Mouse (Mus musculus) left cerebral cortex, adult 2 months (tissue): Measurements from ENCODE around the gene Nfkbiz. TPM values are rescaled to one million over a fixed set of nuclear protein-coding genes. Genes with fewer than 3 reads are reported as not detected.
"Not testable (repeated sequence)": the region's sequence is repeated elsewhere in the genome, so short reads cannot be mapped to it uniquely, and the experiment has no call there.

ENCODE experiments used
- DNase-seq, 2 experiments: peaks; one replicate each; pipeline ENCODE4 v3.0.0; 2021 to 2022; ENCODE audit warnings: low spot score in 2 of 2, mixed read lengths in 1 of 2; ENCODE audit errors: extremely low spot score in 1 of 2
- H3K27ac ChIP-seq: fragments of 200-600 bp; 2 replicates; pipeline ENCODE4 v1.8.1; 2022
- H3K4me3 ChIP-seq: fragments of 200-600 bp; 2 replicates; pipeline ENCODE4 v1.8.1; 2022
- CTCF ChIP-seq: fragments of 200-600 bp; IDR thresholded peaks from 2 replicates; pipeline ENCODE4 v1.8.1; 2022; ENCODE audit warnings: antibody characterized with exemption, mild to moderate bottlenecking, moderate library complexity
- intact Hi-C: fragments of 180-260 bp; cut with DNase I; formaldehyde crosslinking; loops from one replicate; pipeline ENCODE4 v1.15.1; 2025
- total RNA-seq, 2 experiments: library from RNA; stranded (reverse); gene quantifications; 2 replicates each; pipeline ENCODE4 v1.2.3; 2021

Nfkbiz gene
- total RNA-seq, 2 experiments from 2014 or later, result 4.8 to 5.3 TPM

GRCm38 (mm10) chr16:55852515-55852914 is 13.8 kb upstream of the Nfkbiz start:
- DNase-seq, result no peak
- no peak overlapping the region for H3K27ac ChIP-seq
- intact Hi-C loops, result loop anchor here (2.0 to 5.0 kb wide), 2 partner anchors 330 to 372 kb away; no protein-coding TSS in a partner anchor
- no peak for TF ChIP-seq CTCF
- H3K4me3 ChIP-seq, result no peak overlapping the region

GRCm38 (mm10) chr16:55850485-55850884 is 11.8 kb upstream of the Nfkbiz start:
- DNase-seq, result no peak
- TF ChIP-seq CTCF, result no peak
- intact Hi-C loops, result loop anchor here (5.0 kb wide), 1 partner anchor 328 kb away; no protein-coding TSS in a partner anchor
- H3K4me3 ChIP-seq, result no peak overlapping the region
- no peak overlapping the region for H3K27ac ChIP-seq

GRCm38 (mm10) chr16:55847679-55848078 is 9.0 kb upstream of the Nfkbiz start:
- intact Hi-C loops, result no loop called here
- H3K4me3 ChIP-seq, result no peak overlapping the region
- DNase-seq, result no peak
- TF ChIP-seq CTCF, result no peak
- H3K27ac ChIP-seq, result no peak overlapping the region

GRCm38 (mm10) chr16:55844847-55845246 is 6.1 kb upstream of the Nfkbiz start:
- intact Hi-C loops, result no loop called here
- DNase-seq, result no peak
- H3K4me3 ChIP-seq, result no peak overlapping the region
- no peak overlapping the region for H3K27ac ChIP-seq
- TF ChIP-seq CTCF, result no peak

- intact Hi-C loops, result no loop called here
Measured at GRCm38 (mm10) chr16:55843919-55844318, 5.2 kb upstream of the Nfkbiz start.

GRCm38 (mm10) chr16:55843134-55843533 is 4.4 kb upstream of the Nfkbiz start:
- Histone ChIP-seq H3K27ac (no peak overlapping the region), H3K4me3 (no peak overlapping the region)
- DNase-seq, result no peak
- intact Hi-C loops, result no loop called here
- TF ChIP-seq CTCF, result no peak

More at GRCm38 (mm10) chr16:55843919-55844318, 5.2 kb upstream of the Nfkbiz start:
- Histone ChIP-seq H3K4me3 (no peak overlapping the region), H3K27ac (no peak overlapping the region)
- no peak for TF ChIP-seq CTCF
- no peak for DNase-seq

- DNase-seq, result no peak
- H3K27ac ChIP-seq, result no peak overlapping the region
- intact Hi-C loops, result no loop called here
- H3K4me3 ChIP-seq, result no peak overlapping the region
- TF ChIP-seq CTCF, result no peak
Measured at GRCm38 (mm10) chr16:55841506-55841905, 2.8 kb upstream of the Nfkbiz start.

GRCm38 (mm10) chr16:55838129-55838509 is 580 bp downstream of the Nfkbiz start:
- no peak for TF ChIP-seq CTCF
- peak overlapping the region; percentile 96 for H3K27ac ChIP-seq

GRCm38 (mm10) chr16:55837653-55838052 is 1.0 kb downstream of the Nfkbiz start:
- H3K27ac ChIP-seq, H3K4me3 ChIP-seq, DNase-seq: not testable (repeated sequence)
- intact Hi-C loops, result loop anchor here (2.0 kb wide), 1 partner anchor 15 kb away; no protein-coding TSS in a partner anchor

More at GRCm38 (mm10) chr16:55838129-55838509, 580 bp downstream of the Nfkbiz start:
- DNase-seq, result no peak
- intact Hi-C loops, result loop anchor here (2.0 kb wide), 1 partner anchor 15 kb away; no protein-coding TSS in a partner anchor
- H3K4me3 ChIP-seq, result peak overlapping the region; percentile 75

- no peak for TF ChIP-seq CTCF
- intact Hi-C loops, result no loop called here
- DNase-seq, result no peak
- no peak overlapping the region for H3K4me3 ChIP-seq
- no peak overlapping the region for H3K27ac ChIP-seq
Measured at GRCm38 (mm10) chr16:55837168-55837567, 1.5 kb downstream of the Nfkbiz start.

GRCm38 (mm10) chr16:55835798-55836197 is 2.9 kb downstream of the Nfkbiz start:
- DNase-seq, result no peak
- Histone ChIP-seq H3K27ac (no peak overlapping the region), H3K4me3 (no peak overlapping the region)
- intact Hi-C loops, result no loop called here
- TF ChIP-seq CTCF, result no peak

GRCm38 (mm10) chr16:55832617-55833016 is 6.1 kb downstream of the Nfkbiz start:
- TF ChIP-seq CTCF, result no peak
- intact Hi-C loops, result no loop called here
- no peak overlapping the region for H3K27ac ChIP-seq
- no peak overlapping the region for H3K4me3 ChIP-seq
- DNase-seq, result no peak

- no peak for DNase-seq
- no peak for TF ChIP-seq CTCF
- H3K27ac ChIP-seq, result no peak overlapping the region
- intact Hi-C loops, result no loop called here
- H3K4me3 ChIP-seq, result no peak overlapping the region
Measured at GRCm38 (mm10) chr16:55832040-55832439, 6.7 kb downstream of the Nfkbiz start.
